Comparison of ENCODE assay signal across 8 mouse cellular contexts in genomic region chr7:99500201-99500600, GRCm38 (mm10). TPM values are rescaled to one million over a fixed set of nuclear protein-coding genes. Genes with fewer than 3 reads are reported as not detected.
A peak's percentile ranks its signal among the peaks of the same experiment; 100 is the strongest.
DNase-seq lines count a peak whose midpoint lies in the region; ATAC-seq lines count a peak whose summit lies in the region.

No protein-coding gene starts in this region.

- no peak overlapping the region for H3K4me3 ChIP-seq in heart, embryonic 12.5 days
- H3K4me3 ChIP-seq in kidney, embryonic 15.5 days (replicated peaks), result no peak overlapping the region
- H3K4me3 ChIP-seq in limb, embryonic 15.5 days, result no peak overlapping the region

- H3K27ac ChIP-seq in heart, embryonic 12.5 days (ENCODE audit: poor library complexity, severe bottlenecking), result no peak overlapping the region
- no peak overlapping the region for H3K27ac ChIP-seq in kidney, embryonic 15.5 days
- no peak overlapping the region for H3K27ac ChIP-seq in limb, embryonic 15.5 days

- peaks cover 3% of the 10 kb centered on the region for H3K4me1 ChIP-seq in heart, embryonic 12.5 days (replicated peaks)
- no peaks in the 10 kb centered on the region for H3K4me1 ChIP-seq in kidney, embryonic 15.5 days
- no peaks in the 10 kb centered on the region for H3K4me1 ChIP-seq in limb, embryonic 15.5 days

- peak; percentile 66 for DNase-seq in CD4-positive helper T cell, adult 2 months (ENCODE audit: low read depth, low spot score)
- DNase-seq in brain, adult 2 months (ENCODE audit: low read depth, low spot score), result peak; percentile 91
- DNase-seq in spleen, postnatal 4 days (ENCODE audit: low spot score in 2 of 2), result peak; percentile 79 to 91

- WGBS in heart, embryonic 12.5 days, result 3% methylated on average over 8 of the region's 8 CpGs
- WGBS in kidney, embryonic 15.5 days, result 7% methylated on average over 8 of the region's 8 CpGs
- 3% methylated on average over 8 of the region's 8 CpGs for WGBS in limb, embryonic 15.5 days

- H3K36me3 ChIP-seq in heart, embryonic 12.5 days, result no peaks in the 10 kb centered on the region
- H3K36me3 ChIP-seq in kidney, embryonic 15.5 days, result no peaks in the 10 kb centered on the region
- no peaks in the 10 kb centered on the region for H3K36me3 ChIP-seq in limb, embryonic 15.5 days

- no peak overlapping the region for H3K4me2 ChIP-seq in heart, embryonic 12.5 days
- H3K4me2 ChIP-seq in kidney, embryonic 15.5 days, result no peak overlapping the region
- H3K4me2 ChIP-seq in limb, embryonic 15.5 days, result no peak overlapping the region

- H3K9ac ChIP-seq in heart, embryonic 12.5 days, result no peak overlapping the region
- no peak overlapping the region for H3K9ac ChIP-seq in kidney, embryonic 15.5 days
- H3K9ac ChIP-seq in limb, embryonic 15.5 days, result no peak overlapping the region

- H3K27me3 ChIP-seq in heart, embryonic 12.5 days (replicated peaks), result no peaks in the 10 kb centered on the region
- no peaks in the 10 kb centered on the region for H3K27me3 ChIP-seq in kidney, embryonic 15.5 days
- no peaks in the 10 kb centered on the region for H3K27me3 ChIP-seq in limb, embryonic 15.5 days

- no peaks in the 10 kb centered on the region for H3K9me3 ChIP-seq in heart, embryonic 12.5 days (replicated peaks)
- H3K9me3 ChIP-seq in kidney, embryonic 15.5 days (replicated peaks), result no peaks in the 10 kb centered on the region
- H3K9me3 ChIP-seq in limb, embryonic 15.5 days, result no peaks in the 10 kb centered on the region

- peak; percentile 86 for ATAC-seq in erythroid progenitor cell, adult 5-6 weeks (replicated peaks; ENCODE audit: low FRiP score, poor library complexity, severe bottlenecking)
- peak; percentile 81 for ATAC-seq in heart, embryonic 12.5 days (ENCODE audit: insufficient number of reproducible peaks, low FRiP score)
- ATAC-seq in kidney, embryonic 15.5 days (replicated peaks; ENCODE audit: low FRiP score), result peak; percentile 76; the same call in 1 of the 2 replicates
- peak; percentile 65; the same call in 1 of the 2 replicates for ATAC-seq in limb, embryonic 15.5 days (ENCODE audit: insufficient number of reproducible peaks, low FRiP score, low TSS enrichment, low read depth)
- ATAC-seq in monocyte, adult 5-6 weeks (replicated peaks; ENCODE audit: insufficient number of reproducible peaks, low FRiP score, low TSS enrichment, poor library complexity, severe bottlenecking), result peak; percentile 89

RNA-seq across cellular contexts. Expression of gene Rps3, which starts 16.7 kb away (rescaled TPM):
- 386 and 406 TPM in 2 replicates for total RNA-seq in erythroid progenitor cell, adult 5-6 weeks (2015; ENCODE audit: low replicate concordance)
- total RNA-seq in erythroid progenitor cell, adult 5-6 weeks (2017; ENCODE audit: low replicate concordance), result 293 and 564 TPM in 2 replicates
- 459 and 490 TPM in 2 replicates for polyA plus RNA-seq in heart, embryonic 12.5 days (2016; fragmentation: Nextera tagmentation; extraction: Ambion mirVana)
- 765 and 856 TPM in 2 replicates for polyA plus RNA-seq in kidney, embryonic 15.5 days (2015; fragmentation: Nextera tagmentation; extraction: Ambion mirVana)
- polyA plus RNA-seq in limb, embryonic 15.5 days (2015; fragmentation: Nextera tagmentation; extraction: Ambion mirVana), result 658 and 763 TPM in 2 replicates
- 1,253 to 1,571 TPM (median 1,557 TPM) in 3 replicates for total RNA-seq in monocyte, adult 5-6 weeks (2017)

RNA-seq across cellular contexts. Expression of gene Klhl35, which starts 34.4 kb away (rescaled TPM):
- total RNA-seq in erythroid progenitor cell, adult 5-6 weeks (2015; ENCODE audit: low replicate concordance), result not detected in 2 replicates
- not detected in 2 replicates for total RNA-seq in erythroid progenitor cell, adult 5-6 weeks (2017; ENCODE audit: low replicate concordance)
- polyA plus RNA-seq in heart, embryonic 12.5 days (2016; fragmentation: Nextera tagmentation; extraction: Ambion mirVana), result 0.85 and 1.3 TPM in 2 replicates
- polyA plus RNA-seq in kidney, embryonic 15.5 days (2015; fragmentation: Nextera tagmentation; extraction: Ambion mirVana), result 0.67 and 1.2 TPM in 2 replicates
- polyA plus RNA-seq in limb, embryonic 15.5 days (2015; fragmentation: Nextera tagmentation; extraction: Ambion mirVana), result 0.46 and 1.3 TPM in 2 replicates
- total RNA-seq in monocyte, adult 5-6 weeks (2017), result 0.49 to 1.6 TPM in 2 of 3 replicates, not detected in the other

RNA-seq across cellular contexts. Expression of gene Arrb1, which starts 35.1 kb away (rescaled TPM):
- total RNA-seq in erythroid progenitor cell, adult 5-6 weeks (2015; ENCODE audit: low replicate concordance), result 184 TPM in 2 replicates
- 538 and 553 TPM in 2 replicates for total RNA-seq in erythroid progenitor cell, adult 5-6 weeks (2017; ENCODE audit: low replicate concordance)
- polyA plus RNA-seq in heart, embryonic 12.5 days (2016; fragmentation: Nextera tagmentation; extraction: Ambion mirVana), result 13.4 and 14.5 TPM in 2 replicates
- polyA plus RNA-seq in kidney, embryonic 15.5 days (2015; fragmentation: Nextera tagmentation; extraction: Ambion mirVana), result 9.4 and 11.7 TPM in 2 replicates
- 5.8 and 7.4 TPM in 2 replicates for polyA plus RNA-seq in limb, embryonic 15.5 days (2015; fragmentation: Nextera tagmentation; extraction: Ambion mirVana)
- 70.1 to 101 TPM (median 79.0 TPM) in 3 replicates for total RNA-seq in monocyte, adult 5-6 weeks (2017)
